Mouse (Mus musculus) cerebellum, postnatal 14 days (tissue): ENCODE results near the gene Dad1.
A peak's percentile ranks its signal among the peaks of the same experiment; 100 is the strongest.

ENCODE experiments used
- DNase-seq, 2 experiments: peaks; one replicate each; pipeline ENCODE4 v3.0.0; 2021; ENCODE audit warnings: mixed read lengths in 2 of 2

The Dad1 gene

DNA sequence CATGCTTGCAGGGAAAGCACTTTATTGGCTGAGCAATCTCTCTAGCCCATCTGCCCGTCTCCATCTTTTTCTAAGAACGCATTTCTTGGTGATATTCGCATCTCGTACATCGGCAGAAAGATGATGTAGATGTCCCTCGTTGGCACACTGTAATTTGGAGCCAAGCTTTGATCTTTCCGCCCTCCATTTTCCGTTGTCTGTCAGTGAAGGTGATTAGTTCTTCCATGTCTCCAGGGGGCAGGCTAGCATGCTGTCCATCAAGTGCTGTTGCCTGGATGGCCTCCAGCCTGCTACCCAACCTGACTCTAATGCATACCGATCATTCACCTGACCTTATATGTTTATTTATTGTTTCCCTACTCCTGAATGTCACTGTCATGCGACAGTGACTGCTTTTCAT lies 50.1 kb downstream of the Dad1 start:
- no peak for DNase-seq

DNA sequence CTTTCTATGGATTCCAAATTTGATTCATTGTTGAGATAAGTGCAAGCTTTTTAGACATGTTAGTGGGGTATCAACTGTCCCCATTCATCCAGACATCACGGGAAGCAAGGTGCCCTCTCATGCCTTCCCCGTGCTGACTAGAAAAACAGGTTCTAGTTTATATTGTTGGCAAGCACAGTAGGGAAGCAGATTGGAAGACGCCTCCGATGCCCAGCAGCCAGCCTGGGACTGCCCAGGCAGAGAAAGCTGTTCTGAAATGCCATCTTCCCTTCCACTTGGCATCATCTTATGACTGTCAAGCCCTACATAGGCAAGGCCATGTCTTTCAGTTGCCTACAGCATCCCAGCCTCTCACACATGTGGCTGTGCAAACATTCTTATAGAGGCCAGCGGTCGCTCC lies 50.7 kb downstream of the Dad1 start:
- DNase-seq: no peak

DNA sequence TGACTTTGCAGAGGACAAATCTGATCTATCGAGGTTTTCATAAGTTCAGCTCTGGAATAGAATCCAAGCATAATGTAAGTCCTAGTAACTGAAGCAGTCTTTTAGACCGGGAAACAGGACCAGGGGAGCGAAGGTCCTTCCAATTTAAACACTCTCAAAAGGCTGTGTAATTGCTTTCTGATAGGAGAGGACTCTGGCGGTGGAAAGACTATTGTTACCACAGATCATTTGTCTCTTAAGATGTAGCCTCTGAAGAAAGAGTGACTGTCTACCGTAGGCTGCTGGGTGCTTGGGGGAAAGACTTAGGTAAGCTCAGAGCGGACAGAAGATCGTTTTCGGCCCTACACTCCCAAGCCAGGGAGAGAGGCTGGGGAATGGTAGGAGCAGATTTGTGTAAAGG lies 53.5 kb downstream of the Dad1 start:
- no peak for DNase-seq

DNA sequence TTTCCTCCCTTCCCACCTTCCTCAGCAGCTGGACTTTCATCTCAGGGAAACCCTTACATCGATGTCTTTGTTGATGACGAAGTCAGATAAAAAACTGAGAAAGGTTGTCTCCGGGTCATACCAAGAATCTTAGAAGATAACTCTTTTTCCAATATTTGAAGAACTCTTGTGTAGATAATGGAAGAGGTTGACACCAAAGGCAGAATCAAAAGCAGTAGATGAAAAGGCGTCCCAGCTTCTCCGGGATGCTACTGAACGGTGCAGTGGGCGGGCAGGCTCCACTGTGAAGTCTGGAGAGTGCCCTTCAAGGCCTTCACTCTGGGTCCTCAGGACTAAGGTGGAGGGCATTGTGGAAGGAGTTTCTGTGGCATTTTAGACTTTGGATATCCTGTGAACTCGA lies 54.2 kb downstream of the Dad1 start:
- DNase-seq: no peak

DNA sequence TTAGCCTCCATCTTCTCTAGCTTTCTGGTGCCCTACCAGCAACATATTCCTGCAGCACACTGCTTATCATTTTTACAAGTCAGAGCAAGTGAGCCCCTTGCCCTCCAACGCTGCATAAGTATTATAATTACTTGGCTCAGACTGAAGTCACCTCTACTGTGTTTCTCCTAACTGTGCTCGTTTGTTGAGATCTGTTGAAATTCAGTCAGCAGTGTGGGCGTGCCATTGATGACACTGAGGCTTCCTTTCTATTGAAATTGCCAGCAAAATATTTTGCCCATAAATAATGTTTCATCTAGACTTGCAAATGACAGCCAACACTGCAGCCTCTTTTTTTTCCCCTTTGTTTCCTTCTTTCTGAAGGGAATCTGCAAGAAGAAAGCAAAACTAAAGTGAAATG lies 56.2 kb downstream of the Dad1 start:
- DNase-seq: no peak

DNA sequence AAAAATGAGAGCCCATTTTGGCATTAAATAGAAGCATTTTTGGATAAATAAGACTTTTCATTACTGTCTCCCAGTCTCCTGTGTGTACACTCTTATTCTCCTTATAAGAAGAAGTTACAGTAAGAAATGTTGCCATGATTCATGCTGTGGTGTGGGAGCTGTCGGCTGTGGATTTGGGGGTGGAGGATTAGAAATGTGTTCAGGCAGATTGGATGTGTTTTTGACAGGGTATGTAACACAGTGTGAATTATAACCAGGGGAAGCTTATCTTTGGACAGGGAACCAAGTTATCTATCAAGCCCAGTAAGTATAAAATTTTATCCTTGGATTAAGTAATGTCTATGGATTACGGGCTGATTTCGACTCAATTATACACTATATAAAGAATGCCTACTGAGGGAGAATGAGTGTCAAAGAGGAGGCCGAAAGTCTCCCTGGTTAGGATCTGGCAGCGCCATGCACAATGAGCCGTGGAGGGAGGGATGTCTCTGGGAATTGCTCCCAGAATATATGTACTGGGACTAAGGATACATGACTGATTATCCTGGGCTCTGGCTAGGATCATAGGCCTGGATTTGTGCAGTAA lies 58.0 kb downstream of the Dad1 start:
- no peak for DNase-seq

DNA sequence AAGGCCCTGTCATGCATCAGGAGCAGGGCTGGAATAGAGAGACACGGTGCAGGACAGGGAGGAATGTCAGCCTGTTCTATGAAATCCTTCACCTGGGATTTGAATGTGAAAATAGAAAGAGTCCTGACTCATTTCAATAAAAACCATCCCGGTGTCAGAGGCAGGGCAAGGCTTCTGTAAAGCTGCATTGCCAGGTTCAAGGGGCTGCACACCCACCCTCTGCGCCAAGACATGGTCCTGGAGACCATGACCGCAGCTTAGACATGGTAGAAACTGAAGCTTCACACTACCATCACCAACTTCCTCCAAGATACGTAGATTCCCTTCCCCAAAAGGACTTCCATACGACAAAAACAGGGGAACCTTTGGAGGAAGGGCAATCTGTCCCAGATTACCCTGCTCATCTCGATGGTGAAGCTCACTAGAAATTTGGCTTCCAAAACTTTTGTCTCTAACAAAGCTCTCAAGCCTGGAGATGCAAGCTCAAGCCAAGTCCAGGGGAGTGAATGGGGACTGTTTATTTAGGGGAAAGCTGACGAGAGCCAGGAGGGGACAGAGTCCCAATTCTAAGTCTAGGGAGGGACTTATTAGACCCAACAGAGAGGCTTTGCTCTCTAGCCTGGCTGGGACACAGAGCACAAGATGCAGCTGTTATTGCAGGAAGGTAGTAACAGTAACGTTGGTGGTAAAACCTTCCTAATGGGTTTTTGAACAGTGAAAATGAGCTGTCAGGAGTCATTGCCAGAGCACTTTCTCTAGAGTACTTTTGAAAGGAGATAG lies 60.4 kb downstream of the Dad1 start:
- no peak for DNase-seq

DNA sequence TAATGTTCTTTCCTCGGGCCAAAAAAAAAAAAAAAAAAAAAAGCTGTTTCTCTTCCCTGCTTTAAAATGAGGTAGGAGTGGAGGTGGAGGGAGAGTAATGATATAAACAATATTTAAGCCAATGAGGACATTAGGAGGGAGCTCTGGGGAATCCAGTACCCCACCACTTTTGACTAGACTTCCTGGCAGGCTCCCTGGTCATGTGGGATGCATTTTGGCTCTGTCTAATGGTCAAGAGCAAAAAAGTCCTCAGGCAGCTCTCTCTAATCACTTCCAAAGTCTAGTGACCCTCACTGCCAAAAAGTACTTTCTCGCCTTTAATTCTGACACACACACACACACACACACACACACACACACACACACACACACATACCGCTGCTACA lies 61.4 kb downstream of the Dad1 start:
- DNase-seq: peak; percentile 16 to 29

DNA sequence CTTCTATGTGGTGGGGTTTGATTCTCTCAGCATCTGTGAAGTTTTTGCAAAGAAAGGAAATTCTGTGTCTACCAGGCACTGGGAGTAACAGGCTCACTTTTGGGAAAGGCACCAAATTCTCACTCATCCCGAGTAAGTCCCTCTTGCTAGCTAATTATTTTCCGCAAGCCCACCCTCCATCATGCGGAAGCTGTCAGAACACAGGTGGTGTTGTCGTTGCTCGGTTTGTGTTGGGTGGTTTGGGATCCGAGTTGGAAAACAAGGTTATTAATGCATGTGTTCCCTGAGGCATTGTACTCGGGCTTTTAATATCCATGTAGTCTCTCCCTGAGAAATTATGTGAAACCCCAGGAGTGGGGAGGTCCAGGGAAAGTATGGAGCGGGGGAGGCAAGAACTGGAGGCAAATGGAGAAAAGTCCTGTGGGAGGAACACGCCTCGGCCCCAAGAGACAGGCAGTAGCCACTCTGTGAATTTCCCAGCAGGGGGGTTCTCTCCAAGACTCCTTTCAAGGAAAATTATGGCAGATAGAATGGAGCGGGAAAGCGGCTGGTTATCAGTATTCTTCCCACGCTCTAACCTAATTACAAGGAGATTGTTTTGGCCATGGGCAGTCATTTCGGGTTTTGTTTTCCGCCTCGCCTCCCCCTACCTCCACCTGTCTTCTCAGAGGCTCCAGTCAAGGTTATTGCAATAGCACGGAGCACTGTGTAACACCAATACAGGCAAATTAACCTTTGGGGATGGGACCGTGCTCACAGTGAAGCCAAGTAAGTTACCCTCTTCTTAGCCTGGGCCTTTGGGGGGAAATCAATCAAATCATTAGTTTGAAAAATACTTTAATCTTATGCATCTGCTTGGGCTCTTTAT lies 62.1 kb downstream of the Dad1 start:
- DNase-seq: peak; percentile 31 to 43

DNA sequence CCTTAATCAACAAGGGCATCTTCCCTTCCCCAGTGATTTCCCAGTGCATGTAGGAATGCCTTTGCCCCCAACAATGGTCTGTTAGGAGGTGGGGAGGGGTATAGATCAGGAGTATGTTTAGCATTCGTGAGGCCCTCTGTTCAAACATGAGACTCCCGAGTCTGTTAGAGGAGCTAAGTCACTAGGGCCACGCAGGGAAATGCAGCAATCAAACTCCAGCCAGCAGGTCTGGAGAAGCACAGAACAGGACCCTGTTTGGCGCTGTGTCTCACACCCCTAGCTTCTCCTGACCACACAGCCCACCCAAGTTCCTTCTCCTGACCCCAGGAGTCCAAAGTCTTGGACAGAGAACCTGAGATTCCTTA lies 62.9 kb downstream of the Dad1 start:
- no peak for DNase-seq

DNA sequence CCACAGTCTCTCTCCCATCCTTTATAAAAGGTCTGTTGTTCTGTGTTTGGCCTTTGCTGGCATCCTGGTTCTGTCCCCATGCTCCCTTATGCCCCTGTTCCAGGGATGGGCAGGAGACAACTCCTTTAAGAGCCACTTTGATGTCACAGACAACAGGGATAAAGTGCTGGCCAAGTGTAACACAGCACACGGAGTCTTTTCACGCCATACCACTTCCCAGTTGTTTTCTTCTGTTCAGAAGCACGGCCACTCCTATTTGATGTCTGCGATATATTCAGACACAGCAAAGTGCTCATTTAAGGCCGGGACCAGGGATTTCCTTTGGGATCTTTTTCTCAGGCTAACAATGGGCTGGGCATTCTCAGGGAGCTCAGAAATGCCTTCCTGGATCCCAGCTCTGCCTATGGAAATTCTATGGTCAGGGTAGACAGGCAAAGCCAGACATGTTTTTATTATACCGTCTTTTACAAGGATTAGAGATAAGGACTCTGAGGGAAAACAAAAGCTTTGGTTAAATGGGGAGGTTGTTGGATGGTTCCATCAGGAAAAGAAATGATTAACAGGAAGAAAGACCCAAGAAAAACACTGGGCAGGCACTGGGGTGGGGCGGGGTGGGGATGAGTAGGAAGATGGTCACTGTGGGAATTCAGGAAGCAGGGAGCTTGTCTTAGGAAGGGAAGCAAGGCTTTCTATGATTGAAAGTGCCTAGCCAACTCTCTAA lies 63.4 kb downstream of the Dad1 start:
- no peak for DNase-seq

DNA sequence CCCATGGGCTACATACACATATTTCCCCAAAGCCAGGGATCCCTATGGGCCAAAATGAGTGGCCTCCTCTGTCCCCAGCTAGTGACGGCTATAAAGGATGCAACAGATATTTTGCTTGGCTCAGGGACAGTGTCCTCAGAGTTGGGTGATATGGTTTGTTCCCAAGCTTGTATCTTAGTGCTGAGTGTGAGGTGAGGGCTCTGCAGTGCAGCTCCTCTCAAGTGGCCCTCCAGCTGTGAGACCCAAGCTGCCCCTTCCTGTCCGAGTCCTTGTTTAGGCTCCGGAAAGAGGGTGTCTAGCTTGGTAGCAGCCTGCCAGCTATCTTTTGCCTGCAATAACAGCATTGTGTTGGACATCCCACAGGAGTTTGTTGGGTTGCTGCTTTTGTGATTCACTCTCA lies 64.6 kb downstream of the Dad1 start:
- DNase-seq: no peak

DNA sequence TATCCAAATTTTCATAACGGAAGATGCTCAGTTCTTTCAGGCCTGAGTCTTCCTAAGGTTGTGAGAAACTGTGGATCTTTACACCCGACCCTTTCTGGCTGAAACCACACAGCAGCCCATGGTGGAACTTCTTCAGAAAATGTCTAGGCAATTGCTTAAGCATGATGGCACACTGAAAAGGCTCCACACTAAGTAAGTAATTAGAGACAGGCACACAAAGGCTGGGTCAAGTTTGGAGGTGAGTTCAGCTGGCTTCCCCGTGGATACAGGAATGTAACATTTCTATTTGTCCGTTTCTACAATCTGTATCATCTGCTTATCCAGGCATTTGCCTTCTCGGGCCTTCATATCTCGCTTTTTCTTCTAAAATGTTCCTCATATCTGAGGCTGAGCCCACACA lies 66.7 kb downstream of the Dad1 start:
- DNase-seq: no peak
